In genomic region chr17:27105698-27106470, GRCm38 (mm10) we compare ENCODE assay signal across 16 mouse cellular contexts. TPM values are rescaled to one million over a fixed set of nuclear protein-coding genes. Genes with fewer than 3 reads are reported as not detected.
A peak's percentile ranks its signal among the peaks of the same experiment; 100 is the strongest.
DNase-seq lines count a peak whose midpoint lies in the region; ATAC-seq and TF ChIP-seq lines count a peak whose summit lies in the region.
"Had no signal": no experiment of that assay in that cellular context is flagged by ENCODE, and none has a peak within 500 bp of the region (broad histone marks: within the 10 kb centered on the region; RNA-seq: fewer than 3 reads in every experiment).

No protein-coding gene starts in this region.

- H3K9ac ChIP-seq in MEL (ENCODE audit: control insufficient read depth, low read depth, low read length, poor library complexity, severe bottlenecking) = no peak overlapping the region
- H3K9ac ChIP-seq in intestine, embryonic 16.5 days (ENCODE audit: low read depth, low read length) = no peak overlapping the region
- H3K9ac ChIP-seq: heart, embryonic 15.5 days; stomach, embryonic 15.5 days had no signal

- no peak for TF ChIP-seq POLR2A in MEL (IDR thresholded peaks at IDR 0.05; ENCODE audit: control insufficient read depth in 1 of 2, insufficient read depth in 1 of 2, low read depth in 1 of 2, low read length in 2 of 2, poor library complexity in 1 of 2)

- no peak for TF ChIP-seq EP300 in MEL (IDR thresholded peaks at IDR 0.05; ENCODE audit: low read depth in 1 of 2, low read length in 2 of 2)

- no peaks in the 10 kb centered on the region for H3K79me2 ChIP-seq in MEL (ENCODE audit: control insufficient read depth, insufficient read depth, low read length, poor library complexity)

- H3K36me3 ChIP-seq in MEL (ENCODE audit: control insufficient read depth in 1 of 2, insufficient read depth in 2 of 2, low read length in 2 of 2) = no peaks in the 10 kb centered on the region
- H3K36me3 ChIP-seq in intestine, embryonic 16.5 days (ENCODE audit: control insufficient read depth, insufficient read depth, low read length) = peaks cover 9% of the 10 kb centered on the region; the same call in 1 of the 2 replicates
- H3K36me3 ChIP-seq: heart, embryonic 15.5 days had no signal

- H3K27ac ChIP-seq in MEL (ENCODE audit: control insufficient read depth, low read depth, low read length) = no peak overlapping the region
- H3K27ac ChIP-seq in intestine, embryonic 16.5 days (ENCODE audit: low read length) = no peak overlapping the region
- no peak overlapping the region for H3K27ac ChIP-seq in layer of hippocampus, adult 2 months
- H3K27ac ChIP-seq: heart, embryonic 15.5 days; limb, embryonic 10.5 days; stomach, embryonic 15.5 days had no signal

- no peaks in the 10 kb centered on the region for H3K4me1 ChIP-seq in MEL (ENCODE audit: control insufficient read depth in 1 of 2, insufficient read depth in 2 of 2, low read length in 2 of 2)
- H3K4me1 ChIP-seq in intestine, embryonic 16.5 days (ENCODE audit: control insufficient read depth, insufficient read depth, low read length) = no peaks in the 10 kb centered on the region
- H3K4me1 ChIP-seq: heart, embryonic 15.5 days; stomach, embryonic 15.5 days had no signal

- no peaks in the 10 kb centered on the region for H3K9me3 ChIP-seq in MEL (replicated peaks; ENCODE audit: insufficient read depth, low read length)
- no peaks in the 10 kb centered on the region for H3K9me3 ChIP-seq in intestine, embryonic 16.5 days (ENCODE audit: control insufficient read depth, low read length)
- H3K9me3 ChIP-seq: heart, embryonic 15.5 days; limb, embryonic 10.5 days; stomach, embryonic 15.5 days had no signal

- no peak for TF ChIP-seq RAD21 in MEL (IDR thresholded peaks at IDR 0.05; ENCODE audit: low read depth, low read length)

- no peak overlapping the region for H3K4me3 ChIP-seq in MEL (ENCODE audit: control insufficient read depth in 1 of 2, insufficient read depth in 1 of 2, low read depth in 2 of 2, low read length in 2 of 2)
- H3K4me3 ChIP-seq in intestine, embryonic 16.5 days (ENCODE audit: low read length) = no peak overlapping the region
- H3K4me3 ChIP-seq in layer of hippocampus, adult 2 months = no peak overlapping the region
- H3K4me3 ChIP-seq: heart, embryonic 15.5 days; limb, embryonic 10.5 days; stomach, embryonic 15.5 days had no signal

- peak; percentile 37 for DNase-seq in CD4-positive, CD25-positive, alpha-beta regulatory T cell, adult 2 months (ENCODE audit: low read depth, low spot score)
- DNase-seq in 3T3-L1 (ENCODE audit: low read depth, low spot score) = peak; percentile 25
- peak; percentile 30 for DNase-seq in MEL (ENCODE audit: low read depth, low spot score)
- no peak for DNase-seq in layer of hippocampus, adult 2 months (ENCODE audit: low spot score in 2 of 2)
- no peak for DNase-seq in c-Kit-positive CD71-positive TER-119-positive erythroid progenitor cells, embryonic 14.5 days (ENCODE audit: low spot score)
- no peak for DNase-seq in neural tube, embryonic 10.5 days (ENCODE audit: extremely low spot score, low spot score)
- DNase-seq: adrenal gland, adult 8-10 months; cerebellum, adult 9-11 months; kidney, adult 18-20 months; kidney, postnatal 25 days had no signal

- H3K27me3 ChIP-seq in MEL (ENCODE audit: control insufficient read depth in 1 of 2, insufficient read depth in 2 of 2, low read length in 2 of 2) = no peaks in the 10 kb centered on the region
- no peaks in the 10 kb centered on the region for H3K27me3 ChIP-seq in intestine, embryonic 16.5 days (replicated peaks; ENCODE audit: control insufficient read depth, insufficient read depth, low read length)
- H3K27me3 ChIP-seq: heart, embryonic 15.5 days; stomach, embryonic 15.5 days had no signal

- 65% methylated on average over 18 of the region's 18 CpGs for WGBS in intestine, embryonic 16.5 days

- ATAC-seq in CD4-positive, CD25-positive, alpha-beta regulatory T cell, adult 4 months = no peak
- ATAC-seq in intestine, embryonic 16.5 days = peak; percentile 49; the same call in 1 of the 2 replicates
- ATAC-seq: forebrain, embryonic 14.5 days had no signal

- no peak for TF ChIP-seq CTCF in MEL (IDR thresholded peaks at IDR 0.05 in 2 of 3, conservative IDR thresholded peaks at IDR 0.05 in 1 of 3; ENCODE audit: control insufficient read depth in 1 of 3, insufficient read depth in 1 of 3, low read depth in 2 of 3, low read length in 3 of 3, poor library complexity in 1 of 3, severe bottlenecking in 1 of 3)
- no peak for TF ChIP-seq CTCF in layer of hippocampus, adult 2 months (conservative IDR thresholded peaks at IDR 0.05)

- H3K4me2 ChIP-seq in intestine, embryonic 16.5 days (ENCODE audit: low read depth, low read length) = no peak overlapping the region
- H3K4me2 ChIP-seq: heart, embryonic 15.5 days; stomach, embryonic 15.5 days had no signal

TF ChIP-seq in MEL, 35 proteins besides CTCF, POLR2A, EP300 and RAD21:
- no peak for TF ChIP-seq POLR2AphosphoS5 (IDR thresholded peaks at IDR 0.05; ENCODE audit: borderline replicate concordance, low read depth, low read length)
- TF ChIP-seq TBP (IDR thresholded peaks at IDR 0.05; ENCODE audit: low read depth, low read length) = no peak
- TF ChIP-seq HCFC1 (IDR thresholded peaks at IDR 0.05; ENCODE audit: low read depth, low read length) = no peak
- no peak for TF ChIP-seq CHD2 (IDR thresholded peaks at IDR 0.05; ENCODE audit: low read length)
- TF ChIP-seq TCF12 (IDR thresholded peaks at IDR 0.05; ENCODE audit: low read depth, low read length) = no peak
- no peak for TF ChIP-seq MEF2A (IDR thresholded peaks at IDR 0.05; ENCODE audit: extremely low read depth, insufficient replicate concordance, low read depth, low read length, poor library complexity, severe bottlenecking)
- no peak for TF ChIP-seq NRF1 (IDR thresholded peaks at IDR 0.05; ENCODE audit: insufficient read depth, low read depth, low read length, poor library complexity, severe bottlenecking)
- TF ChIP-seq TAL1 (IDR thresholded peaks at IDR 0.05; ENCODE audit: low read length) = no peak
- TF ChIP-seq GATA1 (IDR thresholded peaks at IDR 0.05; ENCODE audit: low read depth, low read length) = no peak
- no peak for TF ChIP-seq NELFE (IDR thresholded peaks at IDR 0.05; ENCODE audit: low read depth, low read length)
- TF ChIP-seq ZC3H11A (IDR thresholded peaks at IDR 0.05; ENCODE audit: low read depth, low read length) = no peak
- TF ChIP-seq GABPA (IDR thresholded peaks at IDR 0.05; ENCODE audit: low read depth, low read length) = no peak
- TF ChIP-seq MYC (IDR thresholded peaks at IDR 0.05; ENCODE audit: low read depth, low read length) = no peak
- no peak for TF ChIP-seq ZKSCAN1 (IDR thresholded peaks at IDR 0.05; ENCODE audit: low read depth, low read length)
- TF ChIP-seq CHD1 (IDR thresholded peaks at IDR 0.05; ENCODE audit: low read depth, low read length) = no peak
TF ChIP-seq in MEL: peak in this region for 0.

RNA-seq across cellular contexts. Expression of gene Uqcc2, which starts 27.8 kb away (rescaled TPM):
- polyA plus RNA-seq in CD4-positive, CD25-positive, alpha-beta regulatory T cell, adult 4 months (2017; shearing (Covaris generic)) = 100 to 1,000 TPM; 110 to 129 TPM
- total RNA-seq in MEL (2012; rRNA removed) = 270 and 329 TPM in 2 replicates
- polyA plus RNA-seq in MEL (2012; ENCODE audit: insufficient read depth in 1 of 2, insufficient read length in 2 of 2, low read depth in 1 of 2, low replicate concordance in 2 of 2, missing spikeins in 1 of 2) = 100 to 1,000 TPM in 1 of 2 experiments, not detected in 1; 176 TPM
- polyA plus RNA-seq in intestine, embryonic 16.5 days (2015; fragmentation: Nextera tagmentation; extraction: Ambion mirVana) = 238 and 255 TPM in 2 replicates
- total RNA-seq in layer of hippocampus, adult 2 months (2021) = 100 to 1,000 TPM; 182 to 220 TPM

RNA-seq across cellular contexts. Expression of gene Itpr3, which starts 48.8 kb away (rescaled TPM):
- 1 to 10 TPM; 8.2 to 8.6 TPM for polyA plus RNA-seq in CD4-positive, CD25-positive, alpha-beta regulatory T cell, adult 4 months (2017; shearing (Covaris generic))
- total RNA-seq in MEL (2012; rRNA removed) = 7.3 and 9.7 TPM in 2 replicates
- 10 to 100 TPM in 1 of 2 experiments, not detected in 1; 11.4 TPM for polyA plus RNA-seq in MEL (2012; ENCODE audit: insufficient read depth in 1 of 2, insufficient read length in 2 of 2, low read depth in 1 of 2, low replicate concordance in 2 of 2, missing spikeins in 1 of 2)
- polyA plus RNA-seq in intestine, embryonic 16.5 days (2015; fragmentation: Nextera tagmentation; extraction: Ambion mirVana) = 12.1 and 16.5 TPM in 2 replicates
- 1 to 10 TPM; 2.6 to 3.6 TPM for total RNA-seq in layer of hippocampus, adult 2 months (2021)

Comparison
In these comparisons a context has a peak if more than half of its experiments do, and no peak if none do; other contexts are left out.
1. DNase-seq: peak in CD4-positive, CD25-positive, alpha-beta regulatory T cell, adult 2 months (single experiment), 3T3-L1 (single experiment) and MEL (single experiment); none in layer of hippocampus, adult 2 months (0 of 2), c-Kit-positive CD71-positive TER-119-positive erythroid progenitor cells, embryonic 14.5 days (single experiment) and neural tube, embryonic 10.5 days (single experiment).